Mouse (Mus musculus): Measurements from ENCODE around the gene Vps33a.

DNA sequence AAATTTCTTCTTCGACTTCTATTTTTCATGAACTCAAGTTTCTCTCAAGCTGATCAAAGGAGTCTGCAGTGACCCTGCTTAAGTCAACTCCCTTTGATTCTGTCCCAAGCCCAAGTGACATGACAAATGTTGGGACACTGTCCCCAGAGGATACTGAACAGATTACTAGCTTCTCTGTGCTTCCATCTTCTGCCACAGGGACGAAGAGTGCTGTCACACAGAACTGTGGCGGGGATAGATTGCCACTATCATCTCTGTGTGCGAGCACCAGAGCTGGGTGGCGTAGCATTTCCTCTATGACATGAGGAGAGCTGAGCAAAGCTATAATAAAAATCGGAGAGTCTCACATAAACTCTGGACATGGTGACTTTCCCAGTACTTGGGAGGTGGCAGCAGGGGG lies 29.3 kb upstream of the Vps33a start:
- TF ChIP-seq GATA1 (IDR thresholded peaks at IDR 0.05; ENCODE audit: borderline replicate concordance, low read length): no peak
- no peak for TF ChIP-seq FLI1 (IDR thresholded peaks at IDR 0.05; ENCODE audit: low read length)
